Mouse (Mus musculus): ENCODE results near the gene Snx18.

DNA sequence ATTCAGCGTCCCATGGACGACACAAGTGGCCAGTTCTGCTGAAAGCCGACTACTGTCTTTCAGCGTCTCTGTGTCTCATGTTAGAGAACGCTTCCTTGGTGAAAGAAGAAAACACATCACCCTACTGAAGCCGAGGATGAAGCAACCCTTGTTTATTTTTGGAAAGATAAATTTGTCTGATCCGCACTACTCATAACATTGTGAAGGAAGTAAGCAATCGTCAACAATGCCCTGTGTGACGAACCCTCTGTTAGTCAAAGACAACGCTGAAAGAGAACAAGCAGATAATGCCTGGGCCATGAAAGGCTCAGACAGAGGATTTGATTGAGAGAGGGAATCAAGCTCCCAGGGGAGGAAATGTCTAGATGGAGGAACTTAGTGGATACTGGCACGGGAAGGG, 27.0 kb downstream of the Snx18 start:
- no peak for TF ChIP-seq CTCF (IDR thresholded peaks at IDR 0.05; ENCODE audit: insufficient read depth, low read depth, low read length)
- TF ChIP-seq POLR2A (IDR thresholded peaks at IDR 0.05; ENCODE audit: insufficient read depth, low read depth, low read length): no peak

Measured in olfactory bulb, adult 2 months (tissue).